Mouse (Mus musculus): Measurements from ENCODE around the gene Ski. TPM values are rescaled to one million over a fixed set of nuclear protein-coding genes. Genes with fewer than 3 reads are reported as not detected.
"Not testable (repeated sequence)": the region's sequence is repeated elsewhere in the genome, so short reads cannot be mapped to it uniquely, and the experiment has no call there.

The Ski gene
- polyA plus RNA-seq, 1 experiment from 2014 or later = 17.8 TPM

GRCm38 (mm10) chr4:155249648-155250351 lies 27.4 kb upstream of the Ski start, which contains the start of gene Faap20:
Gene Faap20, plus strand, starts transcription at chr4:155249802.
- under 1% methylated on average over 57 of the region's 58 CpGs for WGBS
- DNase-seq (ENCODE audit: low spot score) = peak; percentile 93
- Histone ChIP-seq H3K4me2 (ENCODE audit: low read depth, severe bottlenecking) (peak within 1 kb of the TSS; percentile 97), H3K4me1 (ENCODE audit: control insufficient read depth, insufficient read depth, low read length) (peaks cover 22% of the 10 kb centered on the region), H3K9me3 (ENCODE audit: control insufficient read depth, low read length) (no peaks in the 10 kb centered on the region), H3K9ac (ENCODE audit: low read length) (peak within 1 kb of the TSS; percentile 83), H3K27ac (replicated peaks; ENCODE audit: low read depth, low read length) (peak within 1 kb of the TSS; percentile 94), H3K36me3 (ENCODE audit: control insufficient read depth, insufficient read depth, low read length) (no peaks in the 10 kb centered on the region), H3K4me3 (ENCODE audit: low read depth, low read length) (peak within 1 kb of the TSS; percentile 61), H3K27me3 (ENCODE audit: control insufficient read depth, insufficient read depth, low read length) (no peaks in the 10 kb centered on the region)
- ATAC-seq (ENCODE audit: insufficient number of reproducible peaks, low FRiP score, low TSS enrichment, low read depth) = peak; percentile 83

- Histone ChIP-seq H3K9ac (ENCODE audit: low read length) (peak overlapping the region; percentile 83), H3K4me1 (ENCODE audit: control insufficient read depth, insufficient read depth, low read length) (peaks cover 22% of the 10 kb centered on the region), H3K27me3 (ENCODE audit: control insufficient read depth, insufficient read depth, low read length) (no peaks in the 10 kb centered on the region), H3K4me2 (ENCODE audit: low read depth, severe bottlenecking) (peak overlapping the region; percentile 97), H3K36me3 (ENCODE audit: control insufficient read depth, insufficient read depth, low read length) (no peaks in the 10 kb centered on the region), H3K27ac (replicated peaks; ENCODE audit: low read depth, low read length) (peak overlapping the region; percentile 94), H3K9me3 (ENCODE audit: control insufficient read depth, low read length) (no peaks in the 10 kb centered on the region), H3K4me3 (ENCODE audit: low read depth, low read length) (peak overlapping the region; percentile 61)
- WGBS = 0% methylated on average over 9 of the region's 9 CpGs
- DNase-seq (ENCODE audit: low spot score) (peak; percentile 98), ATAC-seq (ENCODE audit: insufficient number of reproducible peaks, low FRiP score, low TSS enrichment, low read depth) (peak; percentile 70)
Measured at GRCm38 (mm10) chr4:155249257-155249647, 26.9 kb upstream of the Ski start.

- H3K27me3 ChIP-seq (ENCODE audit: control insufficient read depth, insufficient read depth, low read length); H3K4me3 ChIP-seq (ENCODE audit: low read depth, low read length); H3K9me3 ChIP-seq (ENCODE audit: control insufficient read depth, low read length); DNase-seq (ENCODE audit: low spot score); H3K4me2 ChIP-seq (ENCODE audit: low read depth, severe bottlenecking); ATAC-seq (ENCODE audit: insufficient number of reproducible peaks, low FRiP score, low TSS enrichment, low read depth); H3K27ac ChIP-seq (replicated peaks; ENCODE audit: low read depth, low read length); H3K9ac ChIP-seq (ENCODE audit: low read length); H3K36me3 ChIP-seq (ENCODE audit: control insufficient read depth, insufficient read depth, low read length): not testable (repeated sequence)
- peaks cover 22% of the 10 kb centered on the region for H3K4me1 ChIP-seq (ENCODE audit: control insufficient read depth, insufficient read depth, low read length)
- 94% methylated on average over 3 of the region's 3 CpGs for WGBS
Measured at GRCm38 (mm10) chr4:155248054-155248453, 25.7 kb upstream of the Ski start.

- no peak for ATAC-seq (ENCODE audit: insufficient number of reproducible peaks, low FRiP score, low TSS enrichment, low read depth)
- DNase-seq (ENCODE audit: low spot score) = no peak
- H3K4me2 ChIP-seq (ENCODE audit: low read depth, severe bottlenecking) = no peak overlapping the region
- 74% methylated on average over 12 of the region's 12 CpGs for WGBS
- H3K36me3 ChIP-seq (ENCODE audit: control insufficient read depth, insufficient read depth, low read length) = no peaks in the 10 kb centered on the region
- no peaks in the 10 kb centered on the region for H3K27me3 ChIP-seq (ENCODE audit: control insufficient read depth, insufficient read depth, low read length)
- H3K9ac ChIP-seq (ENCODE audit: low read length) = peak overlapping the region; percentile 12; the same call in 1 of the 2 replicates
- no peak overlapping the region for H3K4me3 ChIP-seq (ENCODE audit: low read depth, low read length)
- no peak overlapping the region for H3K27ac ChIP-seq (replicated peaks; ENCODE audit: low read depth, low read length)
- H3K4me1 ChIP-seq (ENCODE audit: control insufficient read depth, insufficient read depth, low read length) = peaks cover 19% of the 10 kb centered on the region
- no peaks in the 10 kb centered on the region for H3K9me3 ChIP-seq (ENCODE audit: control insufficient read depth, low read length)
Measured at GRCm38 (mm10) chr4:155246691-155247105, 24.3 kb upstream of the Ski start.

- no peak for DNase-seq (ENCODE audit: low spot score)
- Histone ChIP-seq H3K27ac (replicated peaks; ENCODE audit: low read depth, low read length) (no peak overlapping the region; the same call in 1 of the 2 replicates), H3K4me3 (ENCODE audit: low read depth, low read length) (no peak overlapping the region), H3K4me2 (ENCODE audit: low read depth, severe bottlenecking) (no peak overlapping the region), H3K36me3 (ENCODE audit: control insufficient read depth, insufficient read depth, low read length) (no peaks in the 10 kb centered on the region), H3K27me3 (ENCODE audit: control insufficient read depth, insufficient read depth, low read length) (no peaks in the 10 kb centered on the region), H3K9ac (ENCODE audit: low read length) (no peak overlapping the region), H3K9me3 (ENCODE audit: control insufficient read depth, low read length) (no peaks in the 10 kb centered on the region), H3K4me1 (ENCODE audit: control insufficient read depth, insufficient read depth, low read length) (peaks cover 12% of the 10 kb centered on the region)
- ATAC-seq (ENCODE audit: insufficient number of reproducible peaks, low FRiP score, low TSS enrichment, low read depth) = no peak
- 59% methylated on average over 6 of the region's 6 CpGs for WGBS
Measured at GRCm38 (mm10) chr4:155245770-155246492, 23.5 kb upstream of the Ski start.

GRCm38 (mm10) chr4:155243233-155243632 lies 20.8 kb upstream of the Ski start:
- Histone ChIP-seq H3K36me3 (ENCODE audit: control insufficient read depth, insufficient read depth, low read length) (no peaks in the 10 kb centered on the region), H3K4me3 (ENCODE audit: low read depth, low read length) (no peak overlapping the region), H3K9ac (ENCODE audit: low read length) (no peak overlapping the region), H3K4me1 (ENCODE audit: control insufficient read depth, insufficient read depth, low read length) (0 out of 2 replicates have a peak, but pooled peaks cover 2% of the 10 kb centered on the region), H3K27ac (replicated peaks; ENCODE audit: low read depth, low read length) (no peak overlapping the region), H3K27me3 (ENCODE audit: control insufficient read depth, insufficient read depth, low read length) (no peaks in the 10 kb centered on the region), H3K9me3 (ENCODE audit: control insufficient read depth, low read length) (no peaks in the 10 kb centered on the region), H3K4me2 (ENCODE audit: low read depth, severe bottlenecking) (no peak overlapping the region)
- WGBS = 86% methylated on average over 12 of the region's 12 CpGs
- ATAC-seq (ENCODE audit: insufficient number of reproducible peaks, low FRiP score, low TSS enrichment, low read depth) = no peak
- no peak for DNase-seq (ENCODE audit: low spot score)

- ATAC-seq (ENCODE audit: insufficient number of reproducible peaks, low FRiP score, low TSS enrichment, low read depth) = no peak
- WGBS = 90% methylated on average over 5 of the region's 5 CpGs
- no peaks in the 10 kb centered on the region for H3K36me3 ChIP-seq (ENCODE audit: control insufficient read depth, insufficient read depth, low read length)
- no peak overlapping the region for H3K27ac ChIP-seq (replicated peaks; ENCODE audit: low read depth, low read length)
- no peaks in the 10 kb centered on the region for H3K9me3 ChIP-seq (ENCODE audit: control insufficient read depth, low read length)
- H3K4me1 ChIP-seq (ENCODE audit: control insufficient read depth, insufficient read depth, low read length) = 0 out of 2 replicates have a peak, but pooled peaks cover 2% of the 10 kb centered on the region
- no peaks in the 10 kb centered on the region for H3K27me3 ChIP-seq (ENCODE audit: control insufficient read depth, insufficient read depth, low read length)
- DNase-seq (ENCODE audit: low spot score) = no peak
- no peak overlapping the region for H3K4me3 ChIP-seq (ENCODE audit: low read depth, low read length)
- no peak overlapping the region for H3K4me2 ChIP-seq (ENCODE audit: low read depth, severe bottlenecking)
- no peak overlapping the region for H3K9ac ChIP-seq (ENCODE audit: low read length)
Measured at GRCm38 (mm10) chr4:155242292-155242691, 19.9 kb upstream of the Ski start.

GRCm38 (mm10) chr4:155241789-155242188 lies 19.4 kb upstream of the Ski start:
- H3K9me3 ChIP-seq (ENCODE audit: control insufficient read depth, low read length) = no peaks in the 10 kb centered on the region
- no peak overlapping the region for H3K27ac ChIP-seq (replicated peaks; ENCODE audit: low read depth, low read length)
- DNase-seq (ENCODE audit: low spot score) = no peak
- H3K9ac ChIP-seq (ENCODE audit: low read length) = no peak overlapping the region
- H3K36me3 ChIP-seq (ENCODE audit: control insufficient read depth, insufficient read depth, low read length) = no peaks in the 10 kb centered on the region
- H3K4me3 ChIP-seq (ENCODE audit: low read depth, low read length) = no peak overlapping the region
- H3K4me2 ChIP-seq (ENCODE audit: low read depth, severe bottlenecking) = no peak overlapping the region
- ATAC-seq (ENCODE audit: insufficient number of reproducible peaks, low FRiP score, low TSS enrichment, low read depth) = no peak
- no peaks in the 10 kb centered on the region for H3K27me3 ChIP-seq (ENCODE audit: control insufficient read depth, insufficient read depth, low read length)
- H3K4me1 ChIP-seq (ENCODE audit: control insufficient read depth, insufficient read depth, low read length) = peaks cover 5% of the 10 kb centered on the region; the same call in 1 of the 2 replicates
- WGBS = 81% methylated on average over 9 of the region's 9 CpGs

Data from limb, embryonic 11.5 days (tissue).